Mouse (Mus musculus): ENCODE results near the gene Tmem158. TPM values are rescaled to one million over a fixed set of nuclear protein-coding genes. Genes with fewer than 3 reads are reported as not detected.
A peak's percentile ranks its signal among the peaks of the same experiment; 100 is the strongest.

The Tmem158 gene
- polyA plus RNA-seq (2015; fragmentation: Nextera tagmentation; extraction: Ambion mirVana): 6.5 and 7.4 TPM in 2 replicates

DNA sequence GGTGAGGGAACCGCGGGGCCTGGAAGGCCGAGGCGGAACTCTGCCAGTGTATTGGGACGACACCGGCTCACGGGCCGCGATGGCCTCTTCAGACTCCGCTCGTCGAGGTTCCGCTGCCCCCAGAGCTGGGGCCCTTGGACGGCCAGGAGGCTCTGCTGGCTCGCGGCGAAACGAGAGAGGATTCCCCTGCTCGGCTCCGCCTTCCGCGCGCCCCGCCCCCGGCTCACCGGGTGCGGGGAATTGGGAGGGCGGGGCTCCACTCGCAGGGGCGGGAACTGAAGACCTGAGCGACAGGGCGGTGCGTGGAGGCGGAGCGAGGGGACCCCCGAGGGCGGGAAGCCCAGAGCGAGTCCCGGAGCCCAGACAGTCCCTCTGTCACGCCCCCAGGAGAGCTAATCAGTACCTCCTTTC is at the start of gene Tmem158:
TSS of gene Tmem158 (minus strand) at position 154 of the 411 bp plus-strand sequence.
- H3K9me3 ChIP-seq (replicated peaks; ENCODE audit: control insufficient read depth, low read length): no peaks in the 10 kb centered on the region
- H3K36me3 ChIP-seq (ENCODE audit: control insufficient read depth, insufficient read depth): no peaks in the 10 kb centered on the region
- H3K4me2 ChIP-seq (ENCODE audit: low read depth, low read length): peak within 1 kb of the TSS; percentile 98
- WGBS: 0% methylated on average over 40 of the region's 40 CpGs
- ATAC-seq (replicated peaks; ENCODE audit: extremely low read depth, insufficient read depth, low FRiP score): peak; percentile 88
- H3K4me1 ChIP-seq (ENCODE audit: control insufficient read depth, insufficient read depth, low read length): peaks cover 4% of the 10 kb centered on the region; the same call in 1 of the 2 replicates
- peaks cover 23% of the 10 kb centered on the region for H3K27me3 ChIP-seq (ENCODE audit: control insufficient read depth, insufficient read depth, low read length)
- peak within 1 kb of the TSS; percentile 74 for H3K9ac ChIP-seq (ENCODE audit: low read length)
- no peak within 1 kb of the TSS for H3K27ac ChIP-seq (ENCODE audit: low read length)
- H3K4me3 ChIP-seq (ENCODE audit: low read length): peak within 1 kb of the TSS; percentile 75

DNA sequence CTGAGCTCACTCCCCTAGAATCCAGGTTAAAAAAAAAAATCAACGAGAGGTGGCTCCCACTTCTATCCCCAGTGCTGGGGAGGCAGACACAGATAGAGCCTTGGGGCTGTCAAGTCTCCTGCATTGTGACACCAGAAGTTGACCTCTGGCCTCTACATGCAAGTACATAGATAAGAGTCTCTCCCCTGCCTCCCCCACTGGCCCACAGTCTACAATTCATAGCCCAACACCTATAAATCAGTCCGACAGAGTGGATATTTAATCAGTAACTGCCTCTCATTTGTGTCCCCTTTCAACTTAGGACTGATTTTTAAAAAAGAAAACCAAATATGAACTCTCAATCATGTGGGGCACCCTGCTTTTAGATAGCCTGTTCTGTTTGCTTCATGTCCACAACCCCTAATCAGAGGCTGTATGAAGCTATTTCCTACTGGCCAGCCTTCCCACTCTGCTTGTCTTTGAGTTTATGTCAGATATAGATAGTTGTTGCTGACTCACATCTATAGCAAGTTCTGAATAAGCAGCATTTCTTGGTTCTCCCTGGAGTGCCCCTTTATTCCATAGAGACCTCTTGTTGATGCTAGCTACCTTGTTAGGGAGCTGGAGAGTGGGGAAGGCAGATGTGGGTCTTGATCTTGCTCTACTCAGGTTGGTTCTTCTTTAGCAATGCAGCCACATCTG is 49.3 kb upstream of the Tmem158 start:
- Histone ChIP-seq H3K9me3 (replicated peaks; ENCODE audit: control insufficient read depth, low read length) (no peaks in the 10 kb centered on the region), H3K4me2 (ENCODE audit: low read depth, low read length) (no peak overlapping the region), H3K36me3 (ENCODE audit: control insufficient read depth, insufficient read depth) (no peaks in the 10 kb centered on the region), H3K27ac (ENCODE audit: low read length) (no peak overlapping the region), H3K27me3 (ENCODE audit: control insufficient read depth, insufficient read depth, low read length) (no peaks in the 10 kb centered on the region), H3K9ac (ENCODE audit: low read length) (no peak overlapping the region), H3K4me1 (ENCODE audit: control insufficient read depth, insufficient read depth, low read length) (peaks cover 3% of the 10 kb centered on the region; the same call in 1 of the 2 replicates), H3K4me3 (ENCODE audit: low read length) (no peak overlapping the region)
- WGBS: 49% methylated on average over 2 of the region's 2 CpGs
- ATAC-seq (replicated peaks; ENCODE audit: extremely low read depth, insufficient read depth, low FRiP score): no peak

- WGBS: 47% methylated on average over 5 of the region's 5 CpGs
- Histone ChIP-seq H3K4me2 (ENCODE audit: low read depth, low read length) (no peak overlapping the region), H3K9ac (ENCODE audit: low read length) (no peak overlapping the region), H3K4me3 (ENCODE audit: low read length) (no peak overlapping the region), H3K27me3 (ENCODE audit: control insufficient read depth, insufficient read depth, low read length) (no peaks in the 10 kb centered on the region), H3K4me1 (ENCODE audit: control insufficient read depth, insufficient read depth, low read length) (peaks cover 3% of the 10 kb centered on the region; the same call in 1 of the 2 replicates), H3K9me3 (replicated peaks; ENCODE audit: control insufficient read depth, low read length) (no peaks in the 10 kb centered on the region), H3K36me3 (ENCODE audit: control insufficient read depth, insufficient read depth) (no peaks in the 10 kb centered on the region), H3K27ac (ENCODE audit: low read length) (no peak overlapping the region)
- no peak for ATAC-seq (replicated peaks; ENCODE audit: extremely low read depth, insufficient read depth, low FRiP score)
These were observed 48.5 kb upstream of the Tmem158 start for GRCm38 (mm10) chr9:123309073-123309472.

DNA sequence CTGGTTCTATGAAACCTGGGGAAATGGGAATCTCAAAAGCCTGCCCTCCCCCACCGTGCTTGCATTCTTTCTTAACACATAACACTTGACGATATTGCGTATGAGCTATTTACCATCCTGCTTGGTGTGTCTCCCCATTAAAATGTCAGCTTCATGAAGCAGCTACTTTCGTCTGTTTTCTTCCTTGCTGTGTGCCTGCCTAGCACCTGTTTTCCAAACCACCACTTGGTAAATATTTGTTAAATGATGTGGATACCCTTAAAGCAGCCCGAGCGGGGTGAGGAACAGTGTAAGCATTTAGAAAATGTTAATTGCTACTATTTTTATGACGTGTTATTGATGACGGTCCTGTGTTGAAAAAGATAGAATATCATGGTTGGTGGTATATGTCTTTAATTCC is 44.4 kb upstream of the Tmem158 start:
- ATAC-seq (replicated peaks; ENCODE audit: extremely low read depth, insufficient read depth, low FRiP score): no peak
- no peaks in the 10 kb centered on the region for H3K36me3 ChIP-seq (ENCODE audit: control insufficient read depth, insufficient read depth)
- H3K27ac ChIP-seq (ENCODE audit: low read length): no peak overlapping the region
- H3K4me2 ChIP-seq (ENCODE audit: low read depth, low read length): no peak overlapping the region
- H3K27me3 ChIP-seq (ENCODE audit: control insufficient read depth, insufficient read depth, low read length): no peaks in the 10 kb centered on the region
- 52% methylated on average over 8 of the region's 8 CpGs for WGBS
- peaks cover 3% of the 10 kb centered on the region; the same call in 1 of the 2 replicates for H3K4me1 ChIP-seq (ENCODE audit: control insufficient read depth, insufficient read depth, low read length)
- H3K9me3 ChIP-seq (replicated peaks; ENCODE audit: control insufficient read depth, low read length): 0 out of 2 replicates have a peak, but pooled peaks cover 2% of the 10 kb centered on the region
- no peak overlapping the region for H3K9ac ChIP-seq (ENCODE audit: low read length)
- no peak overlapping the region for H3K4me3 ChIP-seq (ENCODE audit: low read length)

GRCm38 (mm10) chr9:123303952-123304351 is 43.4 kb upstream of the Tmem158 start:
- Histone ChIP-seq H3K9ac (ENCODE audit: low read length) (no peak overlapping the region), H3K4me2 (ENCODE audit: low read depth, low read length) (no peak overlapping the region), H3K4me1 (ENCODE audit: control insufficient read depth, insufficient read depth, low read length) (peaks cover 3% of the 10 kb centered on the region; the same call in 1 of the 2 replicates), H3K27ac (ENCODE audit: low read length) (no peak overlapping the region), H3K36me3 (ENCODE audit: control insufficient read depth, insufficient read depth) (no peaks in the 10 kb centered on the region), H3K4me3 (ENCODE audit: low read length) (no peak overlapping the region), H3K9me3 (replicated peaks; ENCODE audit: control insufficient read depth, low read length) (0 out of 2 replicates have a peak, but pooled peaks cover 2% of the 10 kb centered on the region), H3K27me3 (ENCODE audit: control insufficient read depth, insufficient read depth, low read length) (no peaks in the 10 kb centered on the region)
- no peak for ATAC-seq (replicated peaks; ENCODE audit: extremely low read depth, insufficient read depth, low FRiP score)
- WGBS: 84% methylated on average over 7 of the region's 7 CpGs

- WGBS: 88% methylated on average over 2 of the region's 2 CpGs
- peaks cover 3% of the 10 kb centered on the region; the same call in 1 of the 2 replicates for H3K4me1 ChIP-seq (ENCODE audit: control insufficient read depth, insufficient read depth, low read length)
- no peak overlapping the region for H3K27ac ChIP-seq (ENCODE audit: low read length)
- no peaks in the 10 kb centered on the region for H3K27me3 ChIP-seq (ENCODE audit: control insufficient read depth, insufficient read depth, low read length)
- no peak overlapping the region for H3K9ac ChIP-seq (ENCODE audit: low read length)
- no peaks in the 10 kb centered on the region for H3K36me3 ChIP-seq (ENCODE audit: control insufficient read depth, insufficient read depth)
- 0 out of 2 replicates have a peak, but pooled peaks cover 2% of the 10 kb centered on the region for H3K9me3 ChIP-seq (replicated peaks; ENCODE audit: control insufficient read depth, low read length)
- H3K4me3 ChIP-seq (ENCODE audit: low read length): no peak overlapping the region
- ATAC-seq (replicated peaks; ENCODE audit: extremely low read depth, insufficient read depth, low FRiP score): no peak
- H3K4me2 ChIP-seq (ENCODE audit: low read depth, low read length): no peak overlapping the region
These were observed 42.3 kb upstream of the Tmem158 start for GRCm38 (mm10) chr9:123302759-123303313.

- WGBS: 86% methylated on average over 7 of the region's 7 CpGs
- H3K4me3 ChIP-seq (ENCODE audit: low read length): no peak overlapping the region
These were observed 37.3 kb upstream of the Tmem158 start for GRCm38 (mm10) chr9:123297862-123298261.

DNA sequence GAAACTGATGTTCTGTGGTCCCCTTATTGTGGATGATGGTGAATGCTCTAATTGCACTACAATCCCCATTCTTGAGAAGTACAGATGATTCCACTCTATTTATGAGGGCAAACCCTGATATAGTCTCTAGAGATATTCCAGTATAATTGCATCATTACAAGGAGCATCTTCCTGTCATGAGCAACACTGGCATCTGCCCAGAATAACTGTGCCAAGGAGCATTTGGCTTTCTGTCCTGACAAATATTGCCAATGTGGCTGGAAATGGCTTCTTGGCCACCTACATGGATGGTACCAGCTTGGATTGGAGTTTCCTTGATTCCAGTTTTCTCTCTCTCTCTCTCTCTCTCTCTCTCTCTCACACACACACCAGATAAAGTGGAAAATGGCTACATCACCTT is 35.7 kb upstream of the Tmem158 start:
- Histone ChIP-seq H3K9ac (ENCODE audit: low read length) (no peak overlapping the region), H3K36me3 (ENCODE audit: control insufficient read depth, insufficient read depth) (no peaks in the 10 kb centered on the region), H3K4me1 (ENCODE audit: control insufficient read depth, insufficient read depth, low read length) (0 out of 2 replicates have a peak, but pooled peaks cover 2% of the 10 kb centered on the region), H3K27me3 (ENCODE audit: control insufficient read depth, insufficient read depth, low read length) (no peaks in the 10 kb centered on the region), H3K27ac (ENCODE audit: low read length) (no peak overlapping the region), H3K4me2 (ENCODE audit: low read depth, low read length) (no peak overlapping the region), H3K4me3 (ENCODE audit: low read length) (no peak overlapping the region), H3K9me3 (replicated peaks; ENCODE audit: control insufficient read depth, low read length) (peaks cover 2% of the 10 kb centered on the region; the same call in 1 of the 2 replicates)
- no peak for ATAC-seq (replicated peaks; ENCODE audit: extremely low read depth, insufficient read depth, low FRiP score)

More at GRCm38 (mm10) chr9:123297862-123298261, 37.3 kb upstream of the Tmem158 start:
- H3K4me1 ChIP-seq (ENCODE audit: control insufficient read depth, insufficient read depth, low read length): 0 out of 2 replicates have a peak, but pooled peaks cover 2% of the 10 kb centered on the region
- H3K4me2 ChIP-seq (ENCODE audit: low read depth, low read length): no peak overlapping the region
- no peaks in the 10 kb centered on the region for H3K36me3 ChIP-seq (ENCODE audit: control insufficient read depth, insufficient read depth)
- ATAC-seq (replicated peaks; ENCODE audit: extremely low read depth, insufficient read depth, low FRiP score): no peak
- H3K27ac ChIP-seq (ENCODE audit: low read length): no peak overlapping the region
- no peak overlapping the region for H3K9ac ChIP-seq (ENCODE audit: low read length)
- H3K27me3 ChIP-seq (ENCODE audit: control insufficient read depth, insufficient read depth, low read length): no peaks in the 10 kb centered on the region
- peaks cover 2% of the 10 kb centered on the region; the same call in 1 of the 2 replicates for H3K9me3 ChIP-seq (replicated peaks; ENCODE audit: control insufficient read depth, low read length)

DNA sequence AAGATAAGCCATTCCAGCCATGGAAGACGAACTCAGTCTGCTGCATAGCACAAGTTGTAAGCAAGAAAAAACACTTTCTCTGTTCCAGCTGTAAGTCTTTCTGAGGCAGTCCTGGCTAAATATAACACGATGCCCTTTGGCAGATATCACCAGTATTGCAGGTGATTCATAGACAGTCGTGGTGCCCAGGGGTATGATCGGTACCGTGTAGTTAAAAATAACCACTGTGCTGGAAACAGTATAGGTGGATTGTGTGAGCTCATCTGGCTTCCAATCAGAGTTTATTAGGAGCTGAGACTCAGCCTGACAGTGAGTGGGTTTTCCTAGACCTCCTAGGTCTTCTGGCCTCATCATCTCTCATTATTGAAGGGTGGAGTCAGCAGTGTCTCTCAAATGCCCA is 34.0 kb upstream of the Tmem158 start:
- no peaks in the 10 kb centered on the region; the same call in 1 of the 2 replicates for H3K9me3 ChIP-seq (replicated peaks; ENCODE audit: control insufficient read depth, low read length)
- WGBS: 52% methylated on average over 5 of the region's 5 CpGs
- H3K36me3 ChIP-seq (ENCODE audit: control insufficient read depth, insufficient read depth): no peaks in the 10 kb centered on the region
- H3K4me3 ChIP-seq (ENCODE audit: low read length): no peak overlapping the region
- no peak overlapping the region for H3K27ac ChIP-seq (ENCODE audit: low read length)
- H3K4me2 ChIP-seq (ENCODE audit: low read depth, low read length): no peak overlapping the region
- no peaks in the 10 kb centered on the region for H3K27me3 ChIP-seq (ENCODE audit: control insufficient read depth, insufficient read depth, low read length)
- no peak for ATAC-seq (replicated peaks; ENCODE audit: extremely low read depth, insufficient read depth, low FRiP score)
- 0 out of 2 replicates have a peak, but pooled peaks cover 2% of the 10 kb centered on the region for H3K4me1 ChIP-seq (ENCODE audit: control insufficient read depth, insufficient read depth, low read length)
- no peak overlapping the region for H3K9ac ChIP-seq (ENCODE audit: low read length)
